Mouse (Mus musculus) R1 (cell line): ENCODE data around the gene Acr.

Source experiments
- DNase-seq: peaks from one replicate; pipeline ENCODE4 v3.0.0-alpha.2; 2018; ENCODE audit warnings: low read depth, low spot score

Gene Acr

GRCm38 (mm10) chr15:89547824-89548601 is 20.1 kb upstream of the Acr start:
- DNase-seq: peak; percentile 84

GRCm38 (mm10) chr15:89548837-89549236 is 19.3 kb upstream of the Acr start:
- DNase-seq: no peak

GRCm38 (mm10) chr15:89550506-89550905 is 17.6 kb upstream of the Acr start:
- no peak for DNase-seq

GRCm38 (mm10) chr15:89551733-89552132 is 16.4 kb upstream of the Acr start:
- no peak for DNase-seq

- DNase-seq: no peak
Measured at GRCm38 (mm10) chr15:89555591-89555990, 12.5 kb upstream of the Acr start.

GRCm38 (mm10) chr15:89556401-89557178 is 11.5 kb upstream of the Acr start:
- peak; percentile 66 for DNase-seq

GRCm38 (mm10) chr15:89557179-89557995 is 10.7 kb upstream of the Acr start:
- DNase-seq: no peak

- peak; percentile 38 for DNase-seq
Measured at GRCm38 (mm10) chr15:89557996-89558390, 10.1 kb upstream of the Acr start.

GRCm38 (mm10) chr15:89559202-89559731 is 8.9 kb upstream of the Acr start:
- peak; percentile 57 for DNase-seq

GRCm38 (mm10) chr15:89572147-89572546 is 4.0 kb downstream of the Acr start:
- no peak for DNase-seq

GRCm38 (mm10) chr15:89582494-89582893 is 14.4 kb downstream of the Acr start:
- DNase-seq: no peak

GRCm38 (mm10) chr15:89585101-89585500 is 17.0 kb downstream of the Acr start:
- DNase-seq: no peak

- DNase-seq: no peak
Measured at GRCm38 (mm10) chr15:89585631-89586030, 17.5 kb downstream of the Acr start.

GRCm38 (mm10) chr15:89589146-89589545 is 21.0 kb downstream of the Acr start:
- DNase-seq: no peak

- DNase-seq: no peak
Measured at GRCm38 (mm10) chr15:89591317-89591716, 23.2 kb downstream of the Acr start.

GRCm38 (mm10) chr15:89591723-89592455 is 23.8 kb downstream of the Acr start, which contains the start of gene Rabl2:
Gene Rabl2 (minus strand): TSS chr15:89591923.
- peak; percentile 90 for DNase-seq

GRCm38 (mm10) chr15:89592548-89592947 is 24.4 kb downstream of the Acr start:
- DNase-seq: no peak

GRCm38 (mm10) chr15:89605822-89606570 is 37.9 kb downstream of the Acr start:
- DNase-seq: peak; percentile 38

GRCm38 (mm10) chr15:89607480-89607879 is 39.4 kb downstream of the Acr start:
- DNase-seq: no peak

- DNase-seq: no peak
Measured at GRCm38 (mm10) chr15:89607888-89608287, 39.8 kb downstream of the Acr start.
